9 mouse cellular contexts compared by ENCODE assay signal in the genomic region with DNA sequence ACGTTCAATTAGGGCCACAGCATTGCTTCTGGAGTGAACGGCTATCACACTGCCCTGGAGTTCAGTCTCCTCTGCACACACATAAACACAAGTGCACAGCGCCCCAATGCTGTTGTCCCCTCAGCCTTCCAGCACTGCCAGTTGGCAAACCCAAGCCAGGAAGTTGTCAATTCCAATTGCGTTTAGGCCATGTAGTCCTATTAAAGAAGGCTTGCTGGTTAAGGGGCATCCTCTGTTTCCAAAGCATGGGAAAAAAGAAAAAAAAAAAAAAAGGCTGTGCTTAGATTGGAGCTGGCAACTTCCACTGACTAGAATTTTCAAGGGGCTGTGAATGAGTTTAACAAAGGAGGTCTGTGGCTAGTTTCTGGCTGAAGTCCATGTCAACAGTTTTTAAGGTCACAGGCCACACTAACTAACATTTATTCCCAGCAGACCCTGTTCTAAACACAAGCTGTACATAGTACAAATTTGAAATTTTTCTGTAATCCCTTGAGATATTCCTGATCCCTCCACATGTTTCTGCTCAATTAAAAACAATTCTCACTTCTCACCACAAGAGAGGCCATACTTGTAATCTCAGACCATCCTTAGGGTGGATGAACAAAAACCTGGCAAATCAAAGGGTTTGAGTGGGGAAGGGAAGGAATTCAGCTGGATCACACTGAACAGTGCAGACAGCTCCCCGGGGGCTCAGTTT.
DNase-seq lines count a peak whose midpoint lies in the region; ATAC-seq lines count a peak whose summit lies in the region.
"Had no signal": no experiment of that assay in that cellular context is flagged by ENCODE, and none has a peak within 500 bp of the region (broad histone marks: within the 10 kb centered on the region; RNA-seq: fewer than 3 reads in every experiment).

No protein-coding gene starts in this region.

- no peak overlapping the region for H3K9ac ChIP-seq in forebrain, embryonic 12.5 days
- no peak overlapping the region for H3K9ac ChIP-seq in hindbrain, embryonic 16.5 days (ENCODE audit: low read depth, low read length)
- no peak overlapping the region for H3K9ac ChIP-seq in midbrain, embryonic 16.5 days (ENCODE audit: low read depth, low read length)
- H3K9ac ChIP-seq: heart, embryonic 13.5 days had no signal

- H3K9me3 ChIP-seq in forebrain, embryonic 12.5 days: no peaks in the 10 kb centered on the region
- no peaks in the 10 kb centered on the region for H3K9me3 ChIP-seq in hindbrain, embryonic 16.5 days (ENCODE audit: control insufficient read depth, low read length)
- no peaks in the 10 kb centered on the region for H3K9me3 ChIP-seq in midbrain, embryonic 16.5 days (replicated peaks; ENCODE audit: control insufficient read depth, low read length, poor library complexity, severe bottlenecking)
- H3K9me3 ChIP-seq: heart, embryonic 13.5 days had no signal

- H3K27me3 ChIP-seq in forebrain, embryonic 12.5 days: no peaks in the 10 kb centered on the region
- no peaks in the 10 kb centered on the region for H3K27me3 ChIP-seq in hindbrain, embryonic 16.5 days (replicated peaks; ENCODE audit: control insufficient read depth, insufficient read depth, low read length)
- no peaks in the 10 kb centered on the region for H3K27me3 ChIP-seq in midbrain, embryonic 16.5 days (ENCODE audit: control insufficient read depth, insufficient read depth, low read depth, low read length)
- H3K27me3 ChIP-seq: heart, embryonic 13.5 days had no signal

- 40% methylated on average over 5 of the region's 5 CpGs for whole genome bisulfite sequencing in forebrain, embryonic 12.5 days
- 56% methylated on average over 5 of the region's 5 CpGs for WGBS in hindbrain, embryonic 16.5 days
- 58% methylated on average over 5 of the region's 5 CpGs for WGBS in midbrain, embryonic 16.5 days

- peak overlapping the region; percentile 72 for H3K27ac ChIP-seq in forebrain, embryonic 12.5 days
- H3K27ac ChIP-seq in hindbrain, embryonic 16.5 days (ENCODE audit: low read depth, low read length): no peak overlapping the region
- H3K27ac ChIP-seq in midbrain, embryonic 16.5 days (ENCODE audit: low read length): no peak overlapping the region
- H3K27ac ChIP-seq: heart, embryonic 13.5 days had no signal

- peak; percentile 65; the same call in 1 of the 2 replicates for ATAC-seq in forebrain, embryonic 12.5 days (ENCODE audit: low FRiP score)
- peak; percentile 89 for ATAC-seq in hindbrain, embryonic 16.5 days
- peak; percentile 70 for ATAC-seq in midbrain, embryonic 16.5 days
- no peak for ATAC-seq in megakaryocyte-erythroid progenitor cell, adult 5-6 weeks (replicated peaks; ENCODE audit: low FRiP score, low TSS enrichment, poor library complexity, severe bottlenecking)

- no peak overlapping the region for H3K4me3 ChIP-seq in forebrain, embryonic 12.5 days (replicated peaks)
- H3K4me3 ChIP-seq in hindbrain, embryonic 16.5 days (ENCODE audit: low read length): no peak overlapping the region
- no peak overlapping the region for H3K4me3 ChIP-seq in midbrain, embryonic 16.5 days (ENCODE audit: low read depth, low read length)
- H3K4me3 ChIP-seq: heart, embryonic 13.5 days had no signal

- peaks cover 24% of the 10 kb centered on the region for H3K4me1 ChIP-seq in forebrain, embryonic 12.5 days
- H3K4me1 ChIP-seq in hindbrain, embryonic 16.5 days (ENCODE audit: control insufficient read depth, insufficient read depth, low read depth, low read length): no peaks in the 10 kb centered on the region
- no peaks in the 10 kb centered on the region for H3K4me1 ChIP-seq in midbrain, embryonic 16.5 days (ENCODE audit: control insufficient read depth, insufficient read depth, low read length)

- no peak overlapping the region for H3K4me2 ChIP-seq in forebrain, embryonic 12.5 days
- no peak overlapping the region for H3K4me2 ChIP-seq in hindbrain, embryonic 16.5 days (ENCODE audit: low read length)
- H3K4me2 ChIP-seq in midbrain, embryonic 16.5 days (ENCODE audit: low read length): no peak overlapping the region
- H3K4me2 ChIP-seq: heart, embryonic 13.5 days had no signal

- H3K36me3 ChIP-seq in forebrain, embryonic 12.5 days (replicated peaks): no peaks in the 10 kb centered on the region
- H3K36me3 ChIP-seq in hindbrain, embryonic 16.5 days (ENCODE audit: control insufficient read depth, insufficient read depth, low read length): no peaks in the 10 kb centered on the region
- no peaks in the 10 kb centered on the region for H3K36me3 ChIP-seq in midbrain, embryonic 16.5 days (ENCODE audit: control insufficient read depth, insufficient read depth, low read length)
- H3K36me3 ChIP-seq: heart, embryonic 13.5 days had no signal

- peak; percentile 40 for DNase-seq in layer of hippocampus, adult 11-12 months (ENCODE audit: low spot score)
- no peak for DNase-seq in layer of hippocampus, adult 9-10 months (ENCODE audit: low spot score)
- DNase-seq in ovary, postnatal 36 days (ENCODE audit: low spot score): no peak
- no peak for DNase-seq in embryo, embryonic 9.5 days (ENCODE audit: extremely low spot score)
